Mouse (Mus musculus) limb, embryonic 10.5 days (tissue): Measurements from ENCODE around the gene Prkar1b. TPM values are rescaled to one million over a fixed set of nuclear protein-coding genes. Genes with fewer than 3 reads are reported as not detected.
A peak's percentile ranks its signal among the peaks of the same experiment; 100 is the strongest.

ENCODE experiments used
- DNase-seq: peaks from one replicate; pipeline ENCODE4 v3.0.0-alpha.2; 2017; ENCODE audit warnings: low spot score
- H3K27ac ChIP-seq: fragments of 300-500 bp; sonication (generic); 2 replicates; pipeline ENCODE4 v1.5.1; 2016; ENCODE audit warnings: mild to moderate bottlenecking
- H3K27me3 ChIP-seq: fragments of 300-500 bp; sonication (generic); 2 replicates; pipeline ENCODE4 v1.6.1; 2016; ENCODE audit warnings: low read depth, mild to moderate bottlenecking; ENCODE audit not compliant: poor library complexity, severe bottlenecking
- H3K36me3 ChIP-seq: fragments of 300-500 bp; sonication (generic); 2 replicates; pipeline ENCODE4 v1.6.1; 2016; ENCODE audit warnings: mild to moderate bottlenecking, moderate library complexity
- H3K4me1 ChIP-seq: fragments of 300-500 bp; sonication (generic); 2 replicates; pipeline ENCODE4 v1.6.1; 2016
- H3K4me3 ChIP-seq: fragments of 300-500 bp; sonication (generic); 2 replicates; pipeline ENCODE4 v1.5.1; 2016; ENCODE audit warnings: mild to moderate bottlenecking, moderate library complexity
- H3K9me3 ChIP-seq: fragments of 300-500 bp; sonication (generic); replicated peaks from 2 replicates; pipeline ENCODE4 v1.6.1; 2016; ENCODE audit warnings: mild to moderate bottlenecking
- WGBS: fragments of 180-500 bp; shearing (Covaris S2); methylation state at CpG from one replicate; pipeline ENCODE4 v1.1.7; 2016; 5-methylcytosine and 5-hydroxymethylcytosine counted together
- polyA plus RNA-seq: library from polyadenylated mRNA; unstranded; fragments of >200 nt; fragmentation: Nextera tagmentation; extraction: Ambion mirVana; gene quantifications from 2 replicates; pipeline ENCODE4 v1.2.1, GENCODE M21; 2016

Gene Prkar1b
- polyA plus RNA-seq, 1 experiment from 2014 or later: 4.9 TPM

- WGBS: 55% methylated on average over 12 of the region's 12 CpGs
- Histone ChIP-seq H3K27me3 (no peaks in the 10 kb centered on the region), H3K9me3 (no peaks in the 10 kb centered on the region), H3K4me3 (no peak overlapping the region), H3K36me3 (no peaks in the 10 kb centered on the region), H3K27ac (no peak overlapping the region), H3K4me1 (peaks cover 9% of the 10 kb centered on the region)
- no peak for DNase-seq
These were observed 125.3 kb downstream of the Prkar1b start for GRCm38 (mm10) chr5:139024351-139025105.

- WGBS: 77% methylated on average over 6 of the region's 6 CpGs
- Histone ChIP-seq H3K4me3 (no peak overlapping the region), H3K27me3 (no peaks in the 10 kb centered on the region), H3K27ac (no peak overlapping the region), H3K36me3 (no peaks in the 10 kb centered on the region), H3K4me1 (no peaks in the 10 kb centered on the region), H3K9me3 (no peaks in the 10 kb centered on the region)
- DNase-seq: no peak
These were observed 129.2 kb downstream of the Prkar1b start for GRCm38 (mm10) chr5:139020595-139020994.

GRCm38 (mm10) chr5:139017371-139018124 is 132.3 kb downstream of the Prkar1b start:
- no peaks in the 10 kb centered on the region for H3K27me3 ChIP-seq
- no peak for DNase-seq
- no peaks in the 10 kb centered on the region for H3K9me3 ChIP-seq
- H3K27ac ChIP-seq: no peak overlapping the region
- H3K4me1 ChIP-seq: no peaks in the 10 kb centered on the region
- no peak overlapping the region for H3K4me3 ChIP-seq
- H3K36me3 ChIP-seq: no peaks in the 10 kb centered on the region
- WGBS: 78% methylated on average over 15 of the region's 15 CpGs

- H3K4me1 ChIP-seq: no peaks in the 10 kb centered on the region
- no peak overlapping the region for H3K27ac ChIP-seq
- no peak overlapping the region for H3K4me3 ChIP-seq
- H3K36me3 ChIP-seq: no peaks in the 10 kb centered on the region
- DNase-seq: no peak
- no peaks in the 10 kb centered on the region for H3K27me3 ChIP-seq
- no peaks in the 10 kb centered on the region for H3K9me3 ChIP-seq
- WGBS: 82% methylated on average over 3 of the region's 3 CpGs
These were observed 134.7 kb downstream of the Prkar1b start for GRCm38 (mm10) chr5:139015097-139015496.

- WGBS: 63% methylated on average over 2 of the region's 2 CpGs
- Histone ChIP-seq H3K9me3 (no peaks in the 10 kb centered on the region), H3K36me3 (no peaks in the 10 kb centered on the region), H3K4me3 (no peak overlapping the region), H3K4me1 (no peaks in the 10 kb centered on the region), H3K27me3 (peaks cover 9% of the 10 kb centered on the region), H3K27ac (no peak overlapping the region)
- no peak for DNase-seq
These were observed 139.2 kb downstream of the Prkar1b start for GRCm38 (mm10) chr5:139010649-139011048.

GRCm38 (mm10) chr5:139007141-139007775 is 142.5 kb downstream of the Prkar1b start:
- WGBS: 62% methylated on average over 4 of the region's 4 CpGs
- H3K4me1 ChIP-seq: no peaks in the 10 kb centered on the region
- H3K9me3 ChIP-seq: no peaks in the 10 kb centered on the region
- no peak overlapping the region for H3K4me3 ChIP-seq
- DNase-seq: no peak
- H3K27me3 ChIP-seq: peaks cover 16% of the 10 kb centered on the region
- H3K36me3 ChIP-seq: no peaks in the 10 kb centered on the region
- H3K27ac ChIP-seq: no peak overlapping the region

GRCm38 (mm10) chr5:139004588-139004987 is 145.2 kb downstream of the Prkar1b start:
- Histone ChIP-seq H3K27me3 (peaks cover 33% of the 10 kb centered on the region), H3K27ac (no peak overlapping the region), H3K4me3 (no peak overlapping the region), H3K9me3 (no peaks in the 10 kb centered on the region), H3K4me1 (no peaks in the 10 kb centered on the region), H3K36me3 (no peaks in the 10 kb centered on the region)
- WGBS: 90% methylated on average over 6 of the region's 6 CpGs
- no peak for DNase-seq

- 62% methylated on average over 7 of the region's 7 CpGs for WGBS
- DNase-seq: no peak
- no peak overlapping the region for H3K4me3 ChIP-seq
- H3K9me3 ChIP-seq: no peaks in the 10 kb centered on the region
- H3K27me3 ChIP-seq: peaks cover 66% of the 10 kb centered on the region
- peaks cover 41% of the 10 kb centered on the region for H3K4me1 ChIP-seq
- H3K36me3 ChIP-seq: no peaks in the 10 kb centered on the region
- no peak overlapping the region for H3K27ac ChIP-seq
These were observed 150.1 kb downstream of the Prkar1b start for GRCm38 (mm10) chr5:138999716-139000115.

GRCm38 (mm10) chr5:138997936-138998580 is 151.7 kb downstream of the Prkar1b start:
- peak overlapping the region; percentile 51 for H3K27ac ChIP-seq
- no peaks in the 10 kb centered on the region for H3K9me3 ChIP-seq
- 4% methylated on average over 30 of the region's 30 CpGs for WGBS
- peaks cover 58% of the 10 kb centered on the region for H3K4me1 ChIP-seq
- peaks cover 82% of the 10 kb centered on the region for H3K27me3 ChIP-seq
- DNase-seq: peak; percentile 68
- no peaks in the 10 kb centered on the region for H3K36me3 ChIP-seq
- peak overlapping the region; percentile 38 for H3K4me3 ChIP-seq

GRCm38 (mm10) chr5:138997171-138997788 is 152.5 kb downstream of the Prkar1b start, which contains the start of gene Pdgfa:
Gene Pdgfa, minus strand, starts transcription at chr5:138997370.
- WGBS: 1% methylated on average over 48 of the region's 48 CpGs
- Histone ChIP-seq H3K27ac (peak within 1 kb of the TSS; percentile 81), H3K4me1 (peaks cover 66% of the 10 kb centered on the region), H3K9me3 (no peaks in the 10 kb centered on the region), H3K27me3 (peaks cover 90% of the 10 kb centered on the region), H3K36me3 (no peaks in the 10 kb centered on the region), H3K4me3 (peak within 1 kb of the TSS; percentile 70)
- DNase-seq: peak; percentile 85

- Histone ChIP-seq H3K27me3 (peaks cover 98% of the 10 kb centered on the region), H3K4me1 (peaks cover 73% of the 10 kb centered on the region), H3K9me3 (no peaks in the 10 kb centered on the region), H3K36me3 (no peaks in the 10 kb centered on the region), H3K4me3 (peak overlapping the region; percentile 70), H3K27ac (peak overlapping the region; percentile 81; the same call in 1 of the 2 replicates)
- peak; percentile 56 for DNase-seq
- 2% methylated on average over 24 of the region's 24 CpGs for WGBS
These were observed 153.3 kb downstream of the Prkar1b start for GRCm38 (mm10) chr5:138996322-138997073.
